ENCODE assay signal across 15 mouse cellular contexts in the genomic region with DNA sequence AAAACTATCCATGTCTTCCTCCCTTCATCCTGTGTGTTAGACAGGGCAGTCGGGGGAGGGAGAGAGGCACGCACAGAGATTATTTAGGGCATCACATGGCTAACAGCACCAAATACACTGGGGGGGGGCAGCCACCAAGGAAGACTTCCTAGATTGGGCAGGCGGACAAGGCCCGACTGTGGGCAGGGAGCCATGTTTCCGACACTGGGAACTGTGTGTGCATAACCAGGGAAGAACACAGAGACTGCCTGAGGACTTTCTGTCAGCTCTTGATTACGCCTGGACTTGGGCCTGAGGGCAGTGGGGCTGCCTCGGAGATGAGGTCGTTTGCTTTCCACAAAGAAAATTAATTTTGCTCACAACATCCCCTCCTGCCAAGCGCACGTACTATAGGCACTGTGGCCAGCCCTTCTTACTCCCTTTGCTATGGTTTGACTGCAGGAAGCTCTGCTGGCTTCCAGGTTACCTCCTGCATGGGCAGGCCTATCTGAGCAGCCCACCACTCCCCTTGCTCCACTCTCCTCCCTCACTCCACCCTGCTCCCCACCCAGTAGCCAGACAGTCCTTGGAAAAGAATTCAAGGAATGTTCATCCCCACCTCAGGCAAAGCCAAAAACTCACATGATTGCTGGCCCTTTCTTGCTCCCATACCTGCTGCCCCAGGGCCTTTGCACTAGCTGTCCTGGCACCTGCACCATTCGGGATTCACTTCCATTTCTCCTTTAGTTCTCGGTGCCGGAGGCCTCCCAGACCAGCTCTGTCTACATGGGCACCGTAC. TPM values are rescaled to one million over a fixed set of nuclear protein-coding genes. Genes with fewer than 3 reads are reported as not detected.
DNase-seq lines count a peak whose midpoint lies in the region; ATAC-seq lines count a peak whose summit lies in the region.
"Had no signal": no experiment of that assay in that cellular context is flagged by ENCODE, and none has a peak within 500 bp of the region (broad histone marks: within the 10 kb centered on the region; RNA-seq: fewer than 3 reads in every experiment).

No protein-coding gene starts in this region.

- H3K4me2 ChIP-seq in forebrain, embryonic 15.5 days (replicated peaks), result no peak overlapping the region
- H3K4me2 ChIP-seq: heart, embryonic 15.5 days; kidney, embryonic 15.5 days had no signal

- no peak for ATAC-seq in forebrain, embryonic 15.5 days (replicated peaks)
- no peak for ATAC-seq in monocyte, adult 5-6 weeks (replicated peaks; ENCODE audit: insufficient number of reproducible peaks, low FRiP score, low TSS enrichment, poor library complexity, severe bottlenecking)

- peaks cover 40% of the 10 kb centered on the region for H3K4me1 ChIP-seq in forebrain, embryonic 10.5 days
- peaks cover 18% of the 10 kb centered on the region for H3K4me1 ChIP-seq in forebrain, embryonic 15.5 days
- H3K4me1 ChIP-seq in heart, embryonic 10.5 days, result peaks cover 39% of the 10 kb centered on the region

- no peak overlapping the region for H3K9ac ChIP-seq in forebrain, embryonic 15.5 days (replicated peaks)
- H3K9ac ChIP-seq: heart, embryonic 15.5 days; kidney, embryonic 15.5 days had no signal

- H3K27me3 ChIP-seq in forebrain, embryonic 10.5 days (ENCODE audit: poor library complexity, severe bottlenecking), result no peaks in the 10 kb centered on the region
- H3K27me3 ChIP-seq in forebrain, embryonic 15.5 days, result no peaks in the 10 kb centered on the region
- H3K27me3 ChIP-seq in heart, embryonic 10.5 days (ENCODE audit: insufficient read depth, poor library complexity, severe bottlenecking), result peaks cover 9% of the 10 kb centered on the region; the same call in 1 of the 2 replicates
- H3K27me3 ChIP-seq: kidney, embryonic 15.5 days had no signal

- no peaks in the 10 kb centered on the region for H3K9me3 ChIP-seq in forebrain, embryonic 10.5 days
- no peaks in the 10 kb centered on the region for H3K9me3 ChIP-seq in forebrain, embryonic 15.5 days
- no peaks in the 10 kb centered on the region for H3K9me3 ChIP-seq in heart, embryonic 10.5 days
- H3K9me3 ChIP-seq: heart, embryonic 15.5 days; kidney, embryonic 15.5 days had no signal

- DNase-seq in forebrain, embryonic 10.5 days (ENCODE audit: extremely low spot score, low spot score), result no peak
- peak; percentile 61 for DNase-seq in left cerebral cortex, postnatal 4 days
- no peak for DNase-seq in left cerebral cortex, adult 11 months (ENCODE audit: low spot score)
- peak; percentile 85 for DNase-seq in ES-CJ7 (ENCODE audit: low read depth, low spot score)
- DNase-seq in heart, embryonic 10.5 days (ENCODE audit: low spot score), result no peak
- no peak for DNase-seq in c-Kit-positive CD71-positive TER-119-positive erythroid progenitor cells, embryonic 14.5 days (ENCODE audit: low spot score)

- no peak overlapping the region for H3K4me3 ChIP-seq in forebrain, embryonic 10.5 days
- no peak overlapping the region for H3K4me3 ChIP-seq in forebrain, embryonic 15.5 days
- H3K4me3 ChIP-seq in heart, embryonic 10.5 days, result no peak overlapping the region
- H3K4me3 ChIP-seq: heart, embryonic 15.5 days; kidney, embryonic 15.5 days had no signal

- H3K36me3 ChIP-seq in forebrain, embryonic 10.5 days (replicated peaks), result peaks cover 10% of the 10 kb centered on the region
- H3K36me3 ChIP-seq in forebrain, embryonic 15.5 days, result no peaks in the 10 kb centered on the region
- no peaks in the 10 kb centered on the region for H3K36me3 ChIP-seq in heart, embryonic 10.5 days
- H3K36me3 ChIP-seq: heart, embryonic 15.5 days; kidney, embryonic 15.5 days had no signal

- intact Hi-C loops in left cerebral cortex, postnatal 4 days (cut with DNase I), result loop anchor here (5.0 kb wide), 1 partner anchor 67 kb away; no protein-coding TSS in a partner anchor

- peak overlapping the region; percentile 32 for H3K27ac ChIP-seq in forebrain, embryonic 10.5 days
- H3K27ac ChIP-seq in forebrain, embryonic 15.5 days (replicated peaks), result no peak overlapping the region
- H3K27ac ChIP-seq in heart, embryonic 10.5 days, result 0 out of 2 replicates have a peak overlapping the region, but pooled peaks have one; percentile 19
- H3K27ac ChIP-seq: heart, embryonic 15.5 days; kidney, embryonic 15.5 days had no signal

- WGBS in forebrain, embryonic 10.5 days, result 73% methylated on average over 14 of the region's 14 CpGs
- 51% methylated on average over 14 of the region's 14 CpGs for WGBS in forebrain, embryonic 15.5 days
- 72% methylated on average over 14 of the region's 14 CpGs for WGBS in heart, embryonic 10.5 days

RNA-seq across cellular contexts. Expression of gene Akna, which starts 17.2 kb away (rescaled TPM):
- polyA plus RNA-seq in forebrain, embryonic 10.5 days (2016; fragmentation: Nextera tagmentation; extraction: Ambion mirVana), result 10.2 and 13.1 TPM in 2 replicates
- 12.4 and 16.0 TPM in 2 replicates for polyA plus RNA-seq in forebrain, embryonic 15.5 days (2015; fragmentation: Nextera tagmentation; extraction: Ambion mirVana)
- 1 to 10 TPM; 6.1 to 6.9 TPM for total RNA-seq in left cerebral cortex, postnatal 4 days (2021)
- 4.6 and 9.0 TPM in 2 replicates for polyA plus RNA-seq in heart, embryonic 10.5 days (2016; fragmentation: Nextera tagmentation; extraction: Ambion mirVana)
- total RNA-seq in monocyte, adult 5-6 weeks (2017), result 70.1 to 153 TPM (median 72.2 TPM) in 3 replicates

RNA-seq across cellular contexts. Expression of gene Orm2, which starts 58.1 kb away (rescaled TPM):
- polyA plus RNA-seq in forebrain, embryonic 10.5 days (2016; fragmentation: Nextera tagmentation; extraction: Ambion mirVana), result not detected in 2 replicates
- polyA plus RNA-seq in forebrain, embryonic 15.5 days (2015; fragmentation: Nextera tagmentation; extraction: Ambion mirVana), result not detected in 2 replicates
- not detected for total RNA-seq in left cerebral cortex, postnatal 4 days (2021)
- polyA plus RNA-seq in heart, embryonic 10.5 days (2016; fragmentation: Nextera tagmentation; extraction: Ambion mirVana), result not detected in 2 replicates
- not detected in 3 replicates for total RNA-seq in monocyte, adult 5-6 weeks (2017)
- total RNA-seq: left cerebral cortex, postnatal 14 days; megakaryocyte, adult 5-6 weeks; neutrophil, adult 5-6 weeks had no signal
- polyA plus RNA-seq: cortical plate, adult 2 months; heart, embryonic 15.5 days; kidney, embryonic 15.5 days; testis, adult 2 months had no signal

Comparison
In these comparisons a context has a peak if more than half of its experiments do, and no peak if none do; other contexts are left out.
1. DNase-seq: peak in left cerebral cortex, postnatal 4 days (single experiment) and ES-CJ7 (single experiment); none in forebrain, embryonic 10.5 days (single experiment), left cerebral cortex, adult 11 months (single experiment), heart, embryonic 10.5 days (single experiment) and c-Kit-positive CD71-positive TER-119-positive erythroid progenitor cells, embryonic 14.5 days (single experiment).